Mouse (Mus musculus): ENCODE data around the gene Tmem186. TPM values are rescaled to one million over a fixed set of nuclear protein-coding genes. Genes with fewer than 3 reads are reported as not detected.

Tmem186 gene
- 4.8 and 5.5 TPM in 2 replicates for polyA plus RNA-seq (2012; rRNA removed)

GRCm38 (mm10) chr16:8637217-8638051 is at the start of gene Tmem186, which contains the start of gene Pmm2:
Gene Tmem186, minus strand, starts transcription at chr16:8637712.
Gene Pmm2, plus strand, starts transcription at chr16:8637674.

GRCm38 (mm10) chr16:8680470-8680869 is 43.0 kb upstream of the Tmem186 start, which contains the start of gene Gm5767:
Gene Gm5767, plus strand, starts transcription at chr16:8680770.

GRCm38 (mm10) chr16:8671551-8672349 is 34.2 kb upstream of the Tmem186 start, which contains the start of gene Carhsp1:
Gene Carhsp1, minus strand, starts transcription at chr16:8672155.

Other genes with a start within 250 kb of the Tmem186 start
- not detected in 2 replicates for gene Tmem114, start 212.6 kb downstream of the Tmem186 start, polyA plus RNA-seq (2012; rRNA removed)
- gene Mettl22, start 166.9 kb downstream of the Tmem186 start, polyA plus RNA-seq (2012; rRNA removed): 6.6 and 6.7 TPM in 2 replicates
- gene Abat, start 124.3 kb downstream of the Tmem186 start, polyA plus RNA-seq (2012; rRNA removed): 0.81 and 1.9 TPM in 2 replicates
- 120 and 121 TPM in 2 replicates for gene Pmm2, start within 50 bp of the Tmem186 start, polyA plus RNA-seq (2012; rRNA removed)
- gene Carhsp1, start 34.4 kb upstream of the Tmem186 start, polyA plus RNA-seq (2012; rRNA removed): 117 and 123 TPM in 2 replicates
- gene Gm5767, start 43.1 kb upstream of the Tmem186 start, polyA plus RNA-seq (2012; rRNA removed): 0.59 and 0.84 TPM in 2 replicates
- 3.4 and 4.9 TPM in 2 replicates for gene Usp7, start 154.6 kb upstream of the Tmem186 start, polyA plus RNA-seq (2012; rRNA removed)
- 4.7 and 5.2 TPM in 2 replicates for gene 1810013L24Rik, start 192.4 kb upstream of the Tmem186 start, polyA plus RNA-seq (2012; rRNA removed)